Mouse (Mus musculus): ENCODE data around the gene Gm10639. TPM values are rescaled to one million over a fixed set of nuclear protein-coding genes. Genes with fewer than 3 reads are reported as not detected.
"Not testable (repeated sequence)": the region's sequence is repeated elsewhere in the genome, so short reads cannot be mapped to it uniquely, and the experiment has no call there.

Gm10639 gene
- polyA plus RNA-seq (2011; ENCODE audit: insufficient read depth, insufficient read length, low replicate concordance, missing spikeins): not detected in 2 replicates

- not testable (repeated sequence) for H3K4me1 ChIP-seq (ENCODE audit: control insufficient read depth, insufficient read depth, low read length); H3K4me3 ChIP-seq (replicated peaks; ENCODE audit: control insufficient read depth, low read depth, low read length); H3K27ac ChIP-seq (ENCODE audit: control insufficient read depth, insufficient read depth, low read depth, low read length, poor library complexity)
- WGBS: 81% methylated on average over 3 of the region's 3 CpGs
Measured at GRCm38 (mm10) chr9:78289723-78290122, at the start of gene Gm10639. Gene Gm10639, plus strand, starts transcription at chr9:78289923.

GRCm38 (mm10) chr9:78255683-78256470 is 33.8 kb upstream of the Gm10639 start:
- not testable (repeated sequence) for H3K4me3 ChIP-seq (replicated peaks; ENCODE audit: control insufficient read depth, low read depth, low read length); H3K4me1 ChIP-seq (ENCODE audit: control insufficient read depth, insufficient read depth, low read length); H3K27ac ChIP-seq (ENCODE audit: control insufficient read depth, insufficient read depth, low read depth, low read length, poor library complexity)
- 61% methylated on average over 4 of the region's 4 CpGs for WGBS

- 71% methylated on average over 2 of the region's 3 CpGs for WGBS
- H3K27ac ChIP-seq (ENCODE audit: control insufficient read depth, insufficient read depth, low read depth, low read length, poor library complexity); H3K4me3 ChIP-seq (replicated peaks; ENCODE audit: control insufficient read depth, low read depth, low read length); H3K4me1 ChIP-seq (ENCODE audit: control insufficient read depth, insufficient read depth, low read length): not testable (repeated sequence)
Measured at GRCm38 (mm10) chr9:78256914-78257313, 32.8 kb upstream of the Gm10639 start, which contains the start of gene Gm3776. Gene Gm3776, plus strand, starts transcription at chr9:78257129.

GRCm38 (mm10) chr9:78259688-78260087 is 30.0 kb upstream of the Gm10639 start:
- not testable (repeated sequence) for H3K27ac ChIP-seq (ENCODE audit: control insufficient read depth, insufficient read depth, low read depth, low read length, poor library complexity); H3K4me1 ChIP-seq (ENCODE audit: control insufficient read depth, insufficient read depth, low read length); H3K4me3 ChIP-seq (replicated peaks; ENCODE audit: control insufficient read depth, low read depth, low read length)
- 0% methylated on average over 1 of the region's 6 CpGs for WGBS

GRCm38 (mm10) chr9:78270945-78271344 is 18.8 kb upstream of the Gm10639 start:
- not testable (repeated sequence) for H3K4me1 ChIP-seq (ENCODE audit: control insufficient read depth, insufficient read depth, low read length); H3K4me3 ChIP-seq (replicated peaks; ENCODE audit: control insufficient read depth, low read depth, low read length); H3K27ac ChIP-seq (ENCODE audit: control insufficient read depth, insufficient read depth, low read depth, low read length, poor library complexity)
- WGBS: 54% methylated on average over 3 of the region's 3 CpGs

GRCm38 (mm10) chr9:78282002-78282711 is 7.6 kb upstream of the Gm10639 start:
- not testable (repeated sequence) for H3K4me1 ChIP-seq (ENCODE audit: control insufficient read depth, insufficient read depth, low read length); H3K4me3 ChIP-seq (replicated peaks; ENCODE audit: control insufficient read depth, low read depth, low read length)
- 79% methylated on average over 4 of the region's 4 CpGs for WGBS

GRCm38 (mm10) chr9:78289063-78289462 is 660 bp upstream of the Gm10639 start:
- not testable (repeated sequence) for H3K27ac ChIP-seq (ENCODE audit: control insufficient read depth, insufficient read depth, low read depth, low read length, poor library complexity); H3K4me3 ChIP-seq (replicated peaks; ENCODE audit: control insufficient read depth, low read depth, low read length); H3K4me1 ChIP-seq (ENCODE audit: control insufficient read depth, insufficient read depth, low read length)
- WGBS: 50% methylated on average over 1 of the region's 1 CpGs

More at GRCm38 (mm10) chr9:78282002-78282711, 7.6 kb upstream of the Gm10639 start:
- not testable (repeated sequence) for H3K27ac ChIP-seq (ENCODE audit: control insufficient read depth, insufficient read depth, low read depth, low read length, poor library complexity)

- H3K4me1 ChIP-seq (ENCODE audit: control insufficient read depth, insufficient read depth, low read length); H3K27ac ChIP-seq (ENCODE audit: control insufficient read depth, insufficient read depth, low read depth, low read length, poor library complexity): not testable (repeated sequence)
- whole genome bisulfite sequencing: 88% methylated on average over 8 of the region's 8 CpGs
Measured at GRCm38 (mm10) chr9:78292462-78292861, 2.7 kb downstream of the Gm10639 start.

GRCm38 (mm10) chr9:78293683-78294082 is 4.0 kb downstream of the Gm10639 start:
- not testable (repeated sequence) for H3K27ac ChIP-seq (ENCODE audit: control insufficient read depth, insufficient read depth, low read depth, low read length, poor library complexity); H3K4me1 ChIP-seq (ENCODE audit: control insufficient read depth, insufficient read depth, low read length); H3K4me3 ChIP-seq (replicated peaks; ENCODE audit: control insufficient read depth, low read depth, low read length)
- 56% methylated on average over 1 of the region's 1 CpGs for WGBS

More at GRCm38 (mm10) chr9:78292462-78292861, 2.7 kb downstream of the Gm10639 start:
- H3K4me3 ChIP-seq (replicated peaks; ENCODE audit: control insufficient read depth, low read depth, low read length): not testable (repeated sequence)

GRCm38 (mm10) chr9:78294781-78295180 is 5.1 kb downstream of the Gm10639 start:
- not testable (repeated sequence) for H3K4me1 ChIP-seq (ENCODE audit: control insufficient read depth, insufficient read depth, low read length); H3K27ac ChIP-seq (ENCODE audit: control insufficient read depth, insufficient read depth, low read depth, low read length, poor library complexity); H3K4me3 ChIP-seq (replicated peaks; ENCODE audit: control insufficient read depth, low read depth, low read length)
- 75% methylated on average over 7 of the region's 7 CpGs for WGBS

All from bone marrow, adult 2 months (tissue).